Mouse (Mus musculus) megakaryocyte, embryonic 14.5 days (primary cell): ENCODE data around the gene Ccdc24.

Source experiments
- FLI1 ChIP-seq: IDR thresholded peaks from 2 replicates; pipeline ENCODE4 v1.6.1; 2012; ENCODE audit warnings: low read length, inconsistent platforms, mixed read lengths
- GATA1 ChIP-seq: IDR thresholded peaks from 3 replicates; pipeline ENCODE4 v1.6.1; 2012; ENCODE audit warnings: mixed read lengths, low read length, inconsistent platforms, borderline replicate concordance

DNA sequence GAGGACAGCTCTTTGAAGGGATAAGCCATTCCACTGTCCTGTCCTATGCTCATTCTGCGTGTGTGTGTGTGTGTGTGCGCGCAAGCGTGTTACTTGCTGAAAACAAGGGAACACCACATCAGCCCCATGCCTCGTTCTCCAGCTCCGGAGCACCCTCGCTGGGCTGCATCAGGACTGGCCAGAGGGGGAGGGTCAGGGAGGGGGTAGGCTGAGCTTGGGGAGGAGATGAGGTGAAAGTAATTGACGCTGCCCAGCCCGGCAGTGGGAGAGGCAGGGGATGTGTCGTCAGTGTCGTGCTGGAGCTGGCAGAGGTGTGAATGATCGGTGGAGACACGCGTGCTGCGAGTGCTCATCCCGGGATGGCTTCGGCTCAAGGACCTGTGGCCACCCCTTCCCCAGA lies 23.3 kb downstream of the Ccdc24 start:
- TF ChIP-seq GATA1: no peak
- TF ChIP-seq FLI1: no peak
